Comparison of ENCODE assay signal across 41 mouse cellular contexts in the genomic region with DNA sequence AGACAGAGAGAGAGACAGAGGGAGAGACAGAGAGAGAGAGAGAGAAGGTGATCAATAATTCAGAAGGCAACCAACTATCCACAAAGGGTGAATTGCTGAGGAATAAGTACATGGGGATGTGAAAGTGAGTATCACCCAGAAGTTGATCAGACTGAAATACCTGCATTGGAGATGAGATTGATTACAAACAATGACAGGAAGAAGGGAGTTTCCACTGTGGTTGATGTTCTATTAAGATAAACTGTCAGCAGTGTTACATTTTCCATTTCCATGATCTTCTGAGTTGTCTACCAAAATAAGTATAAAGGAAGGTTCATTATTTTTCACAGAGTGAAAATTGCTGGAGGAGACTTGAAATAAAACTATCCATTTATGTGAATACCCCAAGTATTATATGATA. TPM values are rescaled to one million over a fixed set of nuclear protein-coding genes. Genes with fewer than 3 reads are reported as not detected.
"Had no signal": no experiment of that assay in that cellular context is flagged by ENCODE, and none has a peak within 500 bp of the region (broad histone marks: within the 10 kb centered on the region; RNA-seq: fewer than 3 reads in every experiment).

No protein-coding gene starts in this region.

- H3K9me3 ChIP-seq: heart, embryonic 10.5 days; heart, embryonic 12.5 days; hindbrain, embryonic 10.5 days; hindbrain, embryonic 12.5 days; hindbrain, embryonic 15.5 days; kidney, embryonic 15.5 days; limb, embryonic 10.5 days; limb, embryonic 12.5 days; liver, embryonic 13.5 days; liver, embryonic 15.5 days had no signal

- H3K36me3 ChIP-seq: heart, embryonic 10.5 days; heart, embryonic 12.5 days; hindbrain, embryonic 10.5 days; hindbrain, embryonic 12.5 days; hindbrain, embryonic 15.5 days; kidney, embryonic 15.5 days; limb, embryonic 10.5 days; limb, embryonic 12.5 days; liver, embryonic 13.5 days; liver, embryonic 15.5 days had no signal

- ATAC-seq: hindbrain, postnatal 0 days; intestine, embryonic 16.5 days had no signal

- DNase-seq: gastrocnemius, adult 2 months; gastrocnemius, postnatal 10 days; gastrocnemius, postnatal 25 days; heart, adult 18-20 months; heart, postnatal 10 days; heart, postnatal 4 days; kidney, adult 11 months; kidney, adult 2 months; kidney, adult 9 months; kidney, postnatal 14 days; kidney, postnatal 36 days; liver; liver, embryonic 13.5 days had no signal

- H3K4me2 ChIP-seq: heart, embryonic 12.5 days; hindbrain, embryonic 12.5 days; hindbrain, embryonic 15.5 days; kidney, embryonic 15.5 days; limb, embryonic 12.5 days; liver, embryonic 11.5 days; liver, embryonic 13.5 days; liver, embryonic 15.5 days had no signal

- H3K9ac ChIP-seq: heart, embryonic 12.5 days; hindbrain, embryonic 12.5 days; hindbrain, embryonic 15.5 days; kidney, embryonic 15.5 days; limb, embryonic 12.5 days; liver, embryonic 13.5 days; liver, embryonic 15.5 days had no signal

- H3K4me1 ChIP-seq: heart, embryonic 10.5 days; heart, embryonic 12.5 days; hindbrain, embryonic 10.5 days; hindbrain, embryonic 12.5 days; hindbrain, embryonic 15.5 days; kidney, embryonic 15.5 days; limb, embryonic 10.5 days; limb, embryonic 12.5 days; liver, embryonic 13.5 days; liver, embryonic 15.5 days had no signal

- H3K27ac ChIP-seq: gastrocnemius, adult 2 months; heart, embryonic 10.5 days; hindbrain, embryonic 10.5 days; hindbrain, embryonic 12.5 days; hindbrain, embryonic 15.5 days; hindbrain, postnatal 0 days; kidney, embryonic 15.5 days; kidney, postnatal 0 days; layer of hippocampus, adult 2 months; left cerebral cortex, adult 2 months; limb, embryonic 10.5 days; limb, embryonic 12.5 days; liver, embryonic 13.5 days; liver, embryonic 15.5 days had no signal

- H3K27me3 ChIP-seq: heart, embryonic 12.5 days; hindbrain, embryonic 12.5 days; hindbrain, embryonic 15.5 days; kidney, embryonic 15.5 days; limb, embryonic 12.5 days; liver, embryonic 13.5 days; liver, embryonic 15.5 days had no signal

- H3K4me3 ChIP-seq: gastrocnemius, adult 2 months; heart, embryonic 10.5 days; heart, embryonic 12.5 days; hindbrain, embryonic 10.5 days; hindbrain, embryonic 12.5 days; hindbrain, embryonic 15.5 days; kidney, embryonic 15.5 days; layer of hippocampus, adult 2 months; left cerebral cortex, adult 2 months; limb, embryonic 10.5 days; limb, embryonic 12.5 days; liver, embryonic 13.5 days; liver, embryonic 15.5 days had no signal

RNA-seq across cellular contexts. Expression of gene Olfr183, which starts 12.0 kb away (rescaled TPM):
- total RNA-seq: gastrocnemius, adult 2 months; gastrocnemius, postnatal 10 days; gastrocnemius, postnatal 25 days; gastrocnemius, postnatal 4 days; granulocyte monocyte progenitor cell, adult 5-6 weeks; heart, adult 18-20 months; heart, adult 8-10 months; heart, postnatal 10 days; heart, postnatal 25 days; heart, postnatal 4 days; hindbrain, postnatal 0 days; layer of hippocampus, adult 2 months; layer of hippocampus, postnatal 10 days; layer of hippocampus, postnatal 25 days; left cerebral cortex, adult 2 months; left cerebral cortex, postnatal 14 days; left cerebral cortex, postnatal 36 days had no signal
- polyA plus RNA-seq: heart, embryonic 10.5 days; heart, embryonic 12.5 days; heart, embryonic 14.5 days; heart, embryonic 16.5 days; hindbrain, embryonic 10.5 days; hindbrain, embryonic 12.5 days; hindbrain, embryonic 15.5 days; hindbrain, postnatal 0 days; intestine, embryonic 14.5 days; intestine, embryonic 16.5 days; kidney, adult 2 months; kidney, embryonic 15.5 days; kidney, postnatal 0 days; large intestine, adult 2 months; limb, embryonic 10.5 days; limb, embryonic 12.5 days; limb, embryonic 14.5 days; liver, embryonic 11.5 days; liver, embryonic 13.5 days; liver, embryonic 15.5 days had no signal

RNA-seq across cellular contexts. Expression of gene Olfr186, which starts 22.9 kb away (rescaled TPM):
- total RNA-seq: gastrocnemius, adult 2 months; gastrocnemius, postnatal 10 days; gastrocnemius, postnatal 25 days; gastrocnemius, postnatal 4 days; granulocyte monocyte progenitor cell, adult 5-6 weeks; heart, adult 18-20 months; heart, adult 8-10 months; heart, postnatal 10 days; heart, postnatal 25 days; heart, postnatal 4 days; hindbrain, postnatal 0 days; layer of hippocampus, adult 2 months; layer of hippocampus, postnatal 10 days; layer of hippocampus, postnatal 25 days; left cerebral cortex, adult 2 months; left cerebral cortex, postnatal 14 days; left cerebral cortex, postnatal 36 days had no signal
- polyA plus RNA-seq: heart, embryonic 10.5 days; heart, embryonic 12.5 days; heart, embryonic 14.5 days; heart, embryonic 16.5 days; hindbrain, embryonic 10.5 days; hindbrain, embryonic 12.5 days; hindbrain, embryonic 15.5 days; hindbrain, postnatal 0 days; intestine, embryonic 14.5 days; intestine, embryonic 16.5 days; kidney, adult 2 months; kidney, embryonic 15.5 days; kidney, postnatal 0 days; large intestine, adult 2 months; limb, embryonic 10.5 days; limb, embryonic 12.5 days; limb, embryonic 14.5 days; liver, embryonic 11.5 days; liver, embryonic 13.5 days; liver, embryonic 15.5 days had no signal

RNA-seq across cellular contexts. Expression of gene Olfr187, which starts 32.4 kb away (rescaled TPM):
- total RNA-seq: gastrocnemius, adult 2 months; gastrocnemius, postnatal 10 days; gastrocnemius, postnatal 25 days; gastrocnemius, postnatal 4 days; granulocyte monocyte progenitor cell, adult 5-6 weeks; heart, adult 18-20 months; heart, adult 8-10 months; heart, postnatal 10 days; heart, postnatal 25 days; heart, postnatal 4 days; hindbrain, postnatal 0 days; layer of hippocampus, adult 2 months; layer of hippocampus, postnatal 10 days; layer of hippocampus, postnatal 25 days; left cerebral cortex, adult 2 months; left cerebral cortex, postnatal 14 days; left cerebral cortex, postnatal 36 days had no signal
- polyA plus RNA-seq: heart, embryonic 10.5 days; heart, embryonic 12.5 days; heart, embryonic 14.5 days; heart, embryonic 16.5 days; hindbrain, embryonic 10.5 days; hindbrain, embryonic 12.5 days; hindbrain, embryonic 15.5 days; hindbrain, postnatal 0 days; intestine, embryonic 16.5 days; kidney, adult 2 months; kidney, embryonic 15.5 days; kidney, postnatal 0 days; large intestine, adult 2 months; limb, embryonic 10.5 days; limb, embryonic 12.5 days; limb, embryonic 14.5 days; liver, embryonic 11.5 days; liver, embryonic 13.5 days; liver, embryonic 15.5 days had no signal
